ENCODE assay signal across 7 mouse cellular contexts in the genomic region with DNA sequence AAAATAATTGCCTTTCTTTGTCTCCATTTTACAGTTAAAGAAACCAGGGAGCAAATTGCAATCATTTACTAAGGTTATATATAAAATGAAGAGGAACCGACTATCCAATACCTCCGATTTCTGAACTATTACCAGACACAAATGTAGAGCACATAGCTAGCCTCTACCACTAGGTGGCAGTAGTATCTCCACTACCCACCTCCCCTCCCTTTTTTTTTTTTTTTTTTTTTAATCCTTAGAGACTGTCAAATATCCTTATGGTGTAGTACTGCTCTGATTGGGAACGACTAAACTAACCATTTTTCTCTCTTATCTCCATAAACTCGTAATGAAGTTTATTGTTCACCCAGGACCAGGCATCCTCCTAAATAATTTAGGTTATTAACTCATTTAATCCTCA. TPM values are rescaled to one million over a fixed set of nuclear protein-coding genes. Genes with fewer than 3 reads are reported as not detected.
DNase-seq lines count a peak whose midpoint lies in the region; ATAC-seq and TF ChIP-seq lines count a peak whose summit lies in the region.

No protein-coding gene starts in this region.

- H3K9ac ChIP-seq in kidney, postnatal 0 days (ENCODE audit: low read depth, low read length), result no peak overlapping the region
- no peak overlapping the region for H3K9ac ChIP-seq in ES-E14 (ENCODE audit: insufficient read depth, low read depth, low read length, poor library complexity, severe bottlenecking)

- peak; percentile 82 for DNase-seq in kidney, postnatal 0 days (ENCODE audit: low spot score)
- no peak for DNase-seq in kidney, adult 8-10 months
- DNase-seq in B cell, adult 2 months, result peak; percentile 33 to 42
- DNase-seq in ES-E14 (ENCODE audit: low read depth, low spot score), result no peak
- DNase-seq in hindlimb bud, embryonic 11.5 days (ENCODE audit: extremely low spot score, low read depth, low spot score), result peak; percentile 30
- DNase-seq in spleen, adult 18-20 months, result no peak
- DNase-seq in urinary bladder, adult 2 months (ENCODE audit: low spot score), result no peak

- no peak for ATAC-seq in kidney, postnatal 0 days (replicated peaks; ENCODE audit: low FRiP score, low read depth)

- no peak overlapping the region for H3K27ac ChIP-seq in kidney, postnatal 0 days
- H3K27ac ChIP-seq in ES-E14 (ENCODE audit: insufficient read depth, low read depth, low read length, poor library complexity, severe bottlenecking), result no peak overlapping the region

- 0 out of 2 replicates have a peak, but pooled peaks cover 4% of the 10 kb centered on the region for H3K4me1 ChIP-seq in kidney, postnatal 0 days (replicated peaks; ENCODE audit: insufficient read depth, low read length)
- H3K4me1 ChIP-seq in ES-E14 (ENCODE audit: control insufficient read depth in 2 of 2, insufficient read depth in 2 of 2, low read length in 2 of 2, poor library complexity in 1 of 2), result peaks cover 5 to 27% of the 10 kb centered on the region in 2 experiments; a peak in 2 of 4 replicates

- H3K9me3 ChIP-seq in kidney, postnatal 0 days (replicated peaks; ENCODE audit: low read length), result no peaks in the 10 kb centered on the region
- H3K9me3 ChIP-seq in ES-E14 (ENCODE audit: control insufficient read depth, insufficient read depth, low read depth, low read length), result no peaks in the 10 kb centered on the region

- peak; percentile 77 for TF ChIP-seq CTCF in kidney, postnatal 0 days (IDR thresholded peaks at IDR 0.05; ENCODE audit: low read depth)

- in situ Hi-C loops in ES-E14 (cut with MboI; ENCODE audit: low sequenced_read_pairs in 2 of 2, unreplicated experiment in 2 of 2), result no loop called here

- no peak overlapping the region for H3K4me3 ChIP-seq in kidney, postnatal 0 days (replicated peaks; ENCODE audit: low read depth, low read length)
- H3K4me3 ChIP-seq in ES-E14 (ENCODE audit: insufficient read depth in 1 of 2, low read depth in 1 of 2, low read length in 2 of 2, poor library complexity in 1 of 2, severe bottlenecking in 1 of 2), result no peak overlapping the region

- no peaks in the 10 kb centered on the region for H3K36me3 ChIP-seq in kidney, postnatal 0 days (ENCODE audit: insufficient read depth, low read length)
- peaks cover 11% of the 10 kb centered on the region for H3K36me3 ChIP-seq in ES-E14 (ENCODE audit: control insufficient read depth, insufficient read depth, low read length, poor library complexity, severe bottlenecking)

- H3K27me3 ChIP-seq in kidney, postnatal 0 days (ENCODE audit: insufficient read depth, low read length), result no peaks in the 10 kb centered on the region

- no peak overlapping the region for H3K4me2 ChIP-seq in kidney, postnatal 0 days (ENCODE audit: low read length)

- WGBS in kidney, postnatal 0 days, result 55% methylated on average over 4 of the region's 4 CpGs

TF ChIP-seq in ES-E14, 5 proteins besides CTCF, POLR2A, EP300 and RAD21:
- TF ChIP-seq CHD2 (IDR thresholded peaks at IDR 0.05; ENCODE audit: low read depth, low read length), result no peak
- peak; percentile 99 for TF ChIP-seq ZNF384 (IDR thresholded peaks at IDR 0.05; ENCODE audit: low read depth, low read length)
- TF ChIP-seq ZC3H11A (IDR thresholded peaks at IDR 0.05; ENCODE audit: borderline replicate concordance, low read depth, low read length), result no peak
- 0 out of 2 replicates have a peak, but pooled peaks have one; percentile 31 for TF ChIP-seq MAFK (IDR thresholded peaks at IDR 0.05; ENCODE audit: insufficient read depth, low read depth, low read length)

RNA-seq across cellular contexts. Expression of gene C1rl, which starts 12.6 kb away (rescaled TPM):
- polyA plus RNA-seq in kidney, postnatal 0 days (2015; fragmentation: Nextera tagmentation; extraction: Ambion mirVana), result 2.8 and 3.0 TPM in 2 replicates
- total RNA-seq in ES-E14 (2012; rRNA removed), result 1.0 and 2.2 TPM in 2 replicates
- polyA plus RNA-seq in urinary bladder, adult 2 months (2012; rRNA removed), result 5.0 and 6.3 TPM in 2 replicates

RNA-seq across cellular contexts. Expression of gene Clstn3, which starts 15.7 kb away (rescaled TPM):
- polyA plus RNA-seq in kidney, postnatal 0 days (2015; fragmentation: Nextera tagmentation; extraction: Ambion mirVana), result 2.5 and 2.7 TPM in 2 replicates
- 37.0 and 79.2 TPM in 2 replicates for total RNA-seq in ES-E14 (2012; rRNA removed)
- 1.4 and 1.6 TPM in 2 replicates for polyA plus RNA-seq in urinary bladder, adult 2 months (2012; rRNA removed)

RNA-seq across cellular contexts. Expression of gene C1ra, which starts 31.9 kb away (rescaled TPM):
- polyA plus RNA-seq in kidney, postnatal 0 days (2015; fragmentation: Nextera tagmentation; extraction: Ambion mirVana), result 18.2 and 20.5 TPM in 2 replicates
- 0.26 and 0.31 TPM in 2 replicates for total RNA-seq in ES-E14 (2012; rRNA removed)
- 74.5 and 121 TPM in 2 replicates for polyA plus RNA-seq in urinary bladder, adult 2 months (2012; rRNA removed)

Comparison
In these comparisons a context has a peak if more than half of its experiments do, and no peak if none do; other contexts are left out.
1. DNase-seq: peak in kidney, postnatal 0 days (single experiment), B cell, adult 2 months (2 of 2) and hindlimb bud, embryonic 11.5 days (single experiment); none in kidney, adult 8-10 months (0 of 2), ES-E14 (single experiment), spleen, adult 18-20 months (0 of 2) and urinary bladder, adult 2 months (single experiment).